Mouse (Mus musculus): ENCODE data around the gene Iqgap2.

DNA sequence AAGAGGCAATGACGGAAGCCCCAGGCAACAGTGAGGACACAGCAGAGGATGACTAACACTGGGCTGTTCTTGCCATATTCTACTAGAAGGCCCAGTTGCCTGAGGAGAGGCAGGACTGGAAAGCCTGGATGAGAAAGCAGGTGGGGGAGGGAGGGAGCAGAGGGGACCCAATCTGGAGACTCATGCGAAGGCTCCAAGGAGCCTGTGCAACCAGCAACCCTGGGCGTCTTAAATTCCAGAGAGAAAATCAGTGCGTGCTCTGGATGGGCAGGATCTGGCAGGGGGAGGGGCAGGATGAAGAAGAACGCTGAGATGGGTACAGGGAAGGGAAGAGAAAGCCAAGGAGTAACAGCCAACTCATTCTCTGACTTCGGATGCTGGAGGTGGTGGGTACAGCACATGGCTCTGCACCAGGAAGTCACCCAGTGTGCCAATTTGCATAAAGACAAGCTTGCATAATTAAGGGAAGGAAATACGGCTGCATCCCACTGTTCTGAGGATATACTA, 42.2 kb downstream of the Iqgap2 start:
- no peak for TF ChIP-seq CTCF (IDR thresholded peaks at IDR 0.05; ENCODE audit: low read depth, low read length)
- TF ChIP-seq POLR2A (IDR thresholded peaks at IDR 0.05; ENCODE audit: insufficient read depth, low read length) = no peak
- no peak for TF ChIP-seq EP300 (IDR thresholded peaks at IDR 0.05; ENCODE audit: insufficient read depth, low read depth, low read length)
